Mouse (Mus musculus): Measurements from ENCODE around the gene Lrba. TPM values are rescaled to one million over a fixed set of nuclear protein-coding genes. Genes with fewer than 3 reads are reported as not detected.

Lrba gene
- total and polyA plus RNA-seq, 3 experiments = 12.3 to 22.6 (median 13.8) TPM

- no peak overlapping the region for H3K9ac ChIP-seq (ENCODE audit: insufficient read depth, low read depth)
- peaks cover 0 to 2% of the 10 kb centered on the region in 2 experiments for H3K36me3 ChIP-seq (replicated peaks in 1 of 2; ENCODE audit: control insufficient read depth in 1 of 2, insufficient read depth in 1 of 2, low read length in 1 of 2)
- TF ChIP-seq TCF12 (IDR thresholded peaks at IDR 0.05; ENCODE audit: low read depth, low read length) (no peak), CTCF (conservative IDR thresholded peaks at IDR 0.05 in 1 of 2, IDR thresholded peaks at IDR 0.05 in 1 of 2; ENCODE audit: low read depth in 2 of 2, low read length in 2 of 2) (no peak), MXI1 (IDR thresholded peaks at IDR 0.05; ENCODE audit: low read depth, low read length) (no peak), TBP (conservative IDR thresholded peaks at IDR 0.05; ENCODE audit: low read depth, low read length) (no peak), POLR2A (IDR thresholded peaks at IDR 0.05; ENCODE audit: low read depth, low read length) (no peak), ETS1 (conservative IDR thresholded peaks at IDR 0.05; ENCODE audit: low read depth, low read length) (no peak), MAZ (IDR thresholded peaks at IDR 0.05; ENCODE audit: low read depth, low read length) (no peak), RAD21 (IDR thresholded peaks at IDR 0.05; ENCODE audit: low read depth, low read length) (no peak), SMC3 (IDR thresholded peaks at IDR 0.05; ENCODE audit: low read depth, low read length) (no peak), PAX5 (IDR thresholded peaks at IDR 0.05; ENCODE audit: low read length) (no peak), ZC3H11A (IDR thresholded peaks at IDR 0.05; ENCODE audit: low read depth, low read length) (no peak), UBTF (IDR thresholded peaks at IDR 0.05; ENCODE audit: low read depth, low read length) (no peak), MAX (IDR thresholded peaks at IDR 0.05; ENCODE audit: low read length) (no peak), JUND (conservative IDR thresholded peaks at IDR 0.05; ENCODE audit: low read depth, low read length) (no peak), ZMIZ1 (IDR thresholded peaks at IDR 0.05; ENCODE audit: low read depth, low read length) (no peak), MAFK (IDR thresholded peaks at IDR 0.05; ENCODE audit: insufficient replicate concordance, low read length) (no peak), MEF2A (IDR thresholded peaks at IDR 0.05; ENCODE audit: borderline replicate concordance, low read depth, low read length) (no peak), CHD2 (IDR thresholded peaks at IDR 0.05; ENCODE audit: low read length) (no peak)
- no peaks in the 10 kb centered on the region for H3K27me3 ChIP-seq (replicated peaks)
- H3K9me3 ChIP-seq (replicated peaks; ENCODE audit: low read length) = no peaks in the 10 kb centered on the region
- dilution Hi-C loops (cut with MboI; ENCODE audit: extremely low pct_ligation_motif_present, extremely low pct_unique_long_range_greater_than_20kb, low sequenced_read_pairs) (no loop called here), in situ Hi-C loops (cut with MboI; ENCODE audit: low pct_ligation_motif_present, low pct_unique_long_range_greater_than_20kb, low sequenced_read_pairs) (loop anchor here (25.0 kb wide), 1 partner anchor 391 kb away; no protein-coding TSS in a partner anchor)
- no peaks in the 10 kb centered on the region for H3K79me2 ChIP-seq (replicated peaks; ENCODE audit: control insufficient read depth, extremely low read depth, insufficient read depth, poor library complexity, severe bottlenecking)
- no peak overlapping the region for H3K4me2 ChIP-seq (ENCODE audit: insufficient read depth, low read depth, poor library complexity, severe bottlenecking)
- DNase-seq (ENCODE audit: extremely low read depth) = no peak
- H3K27ac ChIP-seq (ENCODE audit: insufficient read depth, low read depth) = no peak overlapping the region
- H3K4me1 ChIP-seq (ENCODE audit: control insufficient read depth in 1 of 2, insufficient read depth in 2 of 2) = no peaks in the 10 kb centered on the region
- H3K4me3 ChIP-seq (replicated peaks in 1 of 3; ENCODE audit: low read depth in 2 of 3, low read length in 2 of 3, poor library complexity in 1 of 3) = no peak overlapping the region
Observed at GRCm38 (mm10) chr3:86371466-86371865, 147.0 kb downstream of the Lrba start.

GRCm38 (mm10) chr3:86375276-86375675, 150.8 kb downstream of the Lrba start:
- H3K27ac ChIP-seq (ENCODE audit: insufficient read depth, low read depth) = no peak overlapping the region
- H3K4me3 ChIP-seq (replicated peaks in 1 of 3; ENCODE audit: low read depth in 2 of 3, low read length in 2 of 3, poor library complexity in 1 of 3) = no peak overlapping the region
- no peak overlapping the region for H3K9ac ChIP-seq (ENCODE audit: insufficient read depth, low read depth)
- in situ Hi-C loops (cut with MboI; ENCODE audit: low pct_ligation_motif_present, low pct_unique_long_range_greater_than_20kb, low sequenced_read_pairs) = no loop called here
- TF ChIP-seq ETS1 (conservative IDR thresholded peaks at IDR 0.05; ENCODE audit: low read depth, low read length) = no peak
- TF ChIP-seq CTCF (conservative IDR thresholded peaks at IDR 0.05 in 1 of 2, IDR thresholded peaks at IDR 0.05 in 1 of 2; ENCODE audit: low read depth in 2 of 2, low read length in 2 of 2) = no peak
- no peak for TF ChIP-seq MXI1 (IDR thresholded peaks at IDR 0.05; ENCODE audit: low read depth, low read length)
- TF ChIP-seq SMC3 (IDR thresholded peaks at IDR 0.05; ENCODE audit: low read depth, low read length) = no peak
- no peak for TF ChIP-seq RAD21 (IDR thresholded peaks at IDR 0.05; ENCODE audit: low read depth, low read length)
- no peak for TF ChIP-seq MAZ (IDR thresholded peaks at IDR 0.05; ENCODE audit: low read depth, low read length)
- TF ChIP-seq ELF1 (IDR thresholded peaks at IDR 0.05; ENCODE audit: low read depth, low read length) = no peak
- TF ChIP-seq NRF1 (IDR thresholded peaks at IDR 0.05; ENCODE audit: low read depth, low read length) = no peak
- TF ChIP-seq KAT2A (IDR thresholded peaks at IDR 0.05; ENCODE audit: insufficient replicate concordance, low read length) = no peak
- no peak for DNase-seq (ENCODE audit: extremely low read depth)
- no peaks in the 10 kb centered on the region for H3K27me3 ChIP-seq (replicated peaks)
- H3K36me3 ChIP-seq (replicated peaks in 1 of 2; ENCODE audit: control insufficient read depth in 1 of 2, insufficient read depth in 1 of 2, low read length in 1 of 2) = no peaks in the 10 kb centered on the region
- no peaks in the 10 kb centered on the region for H3K9me3 ChIP-seq (replicated peaks; ENCODE audit: low read length)
- no peaks in the 10 kb centered on the region for H3K4me1 ChIP-seq (ENCODE audit: control insufficient read depth in 1 of 2, insufficient read depth in 2 of 2)
- H3K4me2 ChIP-seq (ENCODE audit: insufficient read depth, low read depth, poor library complexity, severe bottlenecking) = no peak overlapping the region
- dilution Hi-C loops (cut with MboI; ENCODE audit: extremely low pct_ligation_motif_present, extremely low pct_unique_long_range_greater_than_20kb, low sequenced_read_pairs) = no loop called here
- H3K79me2 ChIP-seq (replicated peaks; ENCODE audit: control insufficient read depth, extremely low read depth, insufficient read depth, poor library complexity, severe bottlenecking) = no peaks in the 10 kb centered on the region

All from CH12.LX (cell line).